Mouse (Mus musculus) liver, adult 2 months (tissue): Measurements from ENCODE around the gene Fam171a1. TPM values are rescaled to one million over a fixed set of nuclear protein-coding genes. Genes with fewer than 3 reads are reported as not detected.

Source experiments
- DNase-seq: peaks from one replicate; pipeline ENCODE4 v3.0.0-alpha.2; 2011; ENCODE audit warnings: low read depth, low spot score; ENCODE audit errors: extremely low read depth
- H3K27ac ChIP-seq: fragments of 200-500 bp; replicated peaks from 2 replicates; pipeline ENCODE4 v1.5.1; 2012; ENCODE audit warnings: low read depth, mild to moderate bottlenecking, control low read depth, inconsistent platforms, low read length; ENCODE audit not compliant: insufficient read depth
- H3K27me3 ChIP-seq: fragments of 200-500 bp; 2 replicates; pipeline ENCODE4 v1.6.1; 2012; ENCODE audit warnings: mild to moderate bottlenecking, moderate library complexity, low read length, inconsistent platforms; ENCODE audit not compliant: control insufficient read depth, insufficient read depth
- H3K36me3 ChIP-seq: fragments of 200-500 bp; 2 replicates; pipeline ENCODE4 v1.6.1; 2012; ENCODE audit warnings: low read length, inconsistent platforms; ENCODE audit not compliant: control insufficient read depth, insufficient read depth
- H3K4me1 ChIP-seq: fragments of 200-500 bp; 2 replicates; pipeline ENCODE4 v1.6.1; 2011; ENCODE audit warnings: low read length; ENCODE audit not compliant: control insufficient read depth, insufficient read depth
- H3K4me3 ChIP-seq: fragments of 200-500 bp; 2 replicates; pipeline ENCODE4 v1.5.1; 2011; ENCODE audit warnings: low read depth, mild to moderate bottlenecking, control low read depth, low read length, moderate library complexity; ENCODE audit not compliant: insufficient read depth
- H3K79me2 ChIP-seq: fragments of 200-500 bp; 2 replicates; pipeline ENCODE4 v1.6.1; 2012; ENCODE audit warnings: inconsistent platforms, mild to moderate bottlenecking, low read length, moderate library complexity; ENCODE audit not compliant: control insufficient read depth, insufficient read depth
- H3K9ac ChIP-seq: fragments of 200-500 bp; 2 replicates; pipeline ENCODE4 v1.6.1; 2012; ENCODE audit warnings: low read depth, mild to moderate bottlenecking, control low read depth, inconsistent platforms, low read length
- CTCF ChIP-seq: fragments of 200-500 bp; IDR thresholded peaks from 2 replicates; pipeline ENCODE4 v1.5.1; 2011; ENCODE audit warnings: low read depth, low read length, control low read depth
- POLR2A ChIP-seq: fragments of 200-500 bp; IDR thresholded peaks from 2 replicates; pipeline ENCODE4 v1.6.1; 2011; ENCODE audit warnings: low read length, control low read depth; ENCODE audit not compliant: insufficient read depth; ENCODE audit errors: extremely low read depth
- WGBS: fragments of 180-500 bp; shearing (Covaris S2); methylation state at CpG from one replicate; pipeline ENCODE4 v1.1.7; 2018; 5-methylcytosine and 5-hydroxymethylcytosine counted together
- polyA plus RNA-seq: library from polyadenylated mRNA; depleted of rRNA; stranded (reverse); fragments of >200 nt; gene quantifications from 2 replicates; pipeline ENCODE4 v1.2.3, GENCODE M21; 2012
- total RNA-seq: library from RNA; depleted of rRNA; stranded (reverse); fragments of >200 nt; gene quantifications from 2 replicates; pipeline ENCODE4 v1.2.3, GENCODE M21; 2014

The Fam171a1 gene
- total and polyA plus RNA-seq, 2 experiments, result 2.2 to 3.8 TPM

- no peak overlapping the region for H3K9ac ChIP-seq
- DNase-seq, result no peak
- no peaks in the 10 kb centered on the region for H3K27me3 ChIP-seq
- H3K4me3 ChIP-seq, result no peak overlapping the region
- 84% methylated on average over 10 of the region's 10 CpGs for WGBS
- peaks cover 2% of the 10 kb centered on the region; the same call in 1 of the 2 replicates for H3K4me1 ChIP-seq
- H3K79me2 ChIP-seq, result peaks cover 2% of the 10 kb centered on the region; the same call in 1 of the 2 replicates
- no peak for TF ChIP-seq CTCF
- TF ChIP-seq POLR2A, result no peak
- no peak overlapping the region for H3K27ac ChIP-seq
- no peaks in the 10 kb centered on the region for H3K36me3 ChIP-seq
Observed at GRCm38 (mm10) chr2:3157661-3158344, 43.8 kb downstream of the Fam171a1 start.

GRCm38 (mm10) chr2:3158682-3159412 is 44.8 kb downstream of the Fam171a1 start:
- H3K36me3 ChIP-seq, result no peaks in the 10 kb centered on the region
- TF ChIP-seq POLR2A (no peak), CTCF (no peak)
- WGBS, result 70% methylated on average over 8 of the region's 8 CpGs

GRCm38 (mm10) chr2:3161578-3161977 is 47.6 kb downstream of the Fam171a1 start:
- Histone ChIP-seq H3K36me3 (no peaks in the 10 kb centered on the region), H3K27ac (no peak overlapping the region), H3K9ac (no peak overlapping the region), H3K4me3 (no peak overlapping the region), H3K79me2 (peaks cover 2% of the 10 kb centered on the region; the same call in 1 of the 2 replicates), H3K27me3 (no peaks in the 10 kb centered on the region), H3K4me1 (peaks cover 6% of the 10 kb centered on the region)
- TF ChIP-seq CTCF, result no peak
- TF ChIP-seq POLR2A, result no peak
- no peak for DNase-seq
- WGBS, result 36% methylated on average over 1 of the region's 1 CpGs

More at GRCm38 (mm10) chr2:3158682-3159412, 44.8 kb downstream of the Fam171a1 start:
- no peak overlapping the region for H3K27ac ChIP-seq
- peaks cover 2% of the 10 kb centered on the region; the same call in 1 of the 2 replicates for H3K4me1 ChIP-seq
- H3K79me2 ChIP-seq, result peaks cover 2% of the 10 kb centered on the region; the same call in 1 of the 2 replicates
- no peak overlapping the region for H3K9ac ChIP-seq
- H3K4me3 ChIP-seq, result no peak overlapping the region
- no peaks in the 10 kb centered on the region for H3K27me3 ChIP-seq
- DNase-seq, result no peak

- peaks cover 2% of the 10 kb centered on the region; the same call in 1 of the 2 replicates for H3K79me2 ChIP-seq
- H3K4me3 ChIP-seq, result no peak overlapping the region
- DNase-seq, result no peak
- H3K27ac ChIP-seq, result no peak overlapping the region
- 78% methylated on average over 9 of the region's 9 CpGs for whole genome bisulfite sequencing
- no peak overlapping the region for H3K9ac ChIP-seq
- TF ChIP-seq CTCF, result no peak
- TF ChIP-seq POLR2A, result no peak
- peaks cover 8% of the 10 kb centered on the region for H3K4me1 ChIP-seq
- H3K27me3 ChIP-seq, result no peaks in the 10 kb centered on the region
- no peaks in the 10 kb centered on the region for H3K36me3 ChIP-seq
Observed at GRCm38 (mm10) chr2:3163501-3164076, 49.6 kb downstream of the Fam171a1 start.

GRCm38 (mm10) chr2:3165037-3165600 is 51.1 kb downstream of the Fam171a1 start:
- TF ChIP-seq POLR2A (no peak), CTCF (no peak)

More at GRCm38 (mm10) chr2:3165037-3165600, 51.1 kb downstream of the Fam171a1 start:
- WGBS, result 88% methylated on average over 8 of the region's 8 CpGs
- H3K79me2 ChIP-seq, result no peaks in the 10 kb centered on the region; the same call in 1 of the 2 replicates
- H3K4me1 ChIP-seq, result peaks cover 8% of the 10 kb centered on the region
- H3K36me3 ChIP-seq, result no peaks in the 10 kb centered on the region
- no peak overlapping the region for H3K27ac ChIP-seq
- H3K9ac ChIP-seq, result no peak overlapping the region
- peaks cover 3% of the 10 kb centered on the region; the same call in 1 of the 2 replicates for H3K27me3 ChIP-seq
- no peak overlapping the region for H3K4me3 ChIP-seq
- DNase-seq, result no peak
